Mouse (Mus musculus) heart, postnatal 0 days (tissue): ENCODE data around the gene Cbfa2t3. TPM values are rescaled to one million over a fixed set of nuclear protein-coding genes. Genes with fewer than 3 reads are reported as not detected.

Experiments used
- ATAC-seq: fragments of 200-750 bp; cut with Nextera tagmentation; 2 replicates; pipeline ENCODE4 v1.8.0; 2017; ENCODE audit warnings: low read depth, moderate number of reproducible peaks, moderate library complexity; ENCODE audit not compliant: insufficient read depth
- DNase-seq: peaks from one replicate; pipeline ENCODE4 v3.0.0-alpha.2; 2016; ENCODE audit warnings: low spot score
- H3K27ac ChIP-seq: fragments of 300-500 bp; sonication (generic); 2 replicates; pipeline ENCODE4 v1.5.1; 2014; ENCODE audit warnings: low read depth, mild to moderate bottlenecking
- H3K27me3 ChIP-seq: fragments of 300-500 bp; sonication (generic); 2 replicates; pipeline ENCODE4 v1.6.1; 2014; ENCODE audit warnings: low read length, mixed read lengths; ENCODE audit not compliant: control insufficient read depth, insufficient read depth
- H3K36me3 ChIP-seq: fragments of 300-500 bp; sonication (generic); replicated peaks from 2 replicates; pipeline ENCODE4 v1.6.1; 2014; ENCODE audit warnings: low read length, mixed read lengths; ENCODE audit not compliant: control insufficient read depth, insufficient read depth
- H3K4me1 ChIP-seq: fragments of 300-500 bp; sonication (generic); 2 replicates; pipeline ENCODE4 v1.6.1; 2014; ENCODE audit warnings: antibody characterized with exemption; ENCODE audit not compliant: control insufficient read depth, insufficient read depth
- H3K4me2 ChIP-seq: fragments of 300-500 bp; sonication (generic); 2 replicates; pipeline ENCODE4 v1.6.1; 2014; ENCODE audit warnings: low read depth, mild to moderate bottlenecking, low read length, moderate library complexity
- H3K4me3 ChIP-seq: fragments of 300-500 bp; sonication (generic); 2 replicates; pipeline ENCODE4 v1.5.1; 2014; ENCODE audit warnings: low read depth, low read length
- H3K9ac ChIP-seq: fragments of 300-500 bp; sonication (generic); replicated peaks from 2 replicates; pipeline ENCODE4 v1.6.1; 2014; ENCODE audit warnings: low read depth, low read length, mixed read lengths
- H3K9me3 ChIP-seq: fragments of 300-500 bp; sonication (generic); replicated peaks from 2 replicates; pipeline ENCODE4 v1.6.1; 2016; ENCODE audit warnings: low read length; ENCODE audit not compliant: control insufficient read depth
- CTCF ChIP-seq: IDR thresholded peaks from 2 replicates; pipeline ENCODE4 v1.5.1; 2016; ENCODE audit warnings: antibody characterized with exemption, control low read depth, low read depth
- EP300 ChIP-seq: IDR thresholded peaks from 2 replicates; pipeline ENCODE4 v1.6.1; 2016; ENCODE audit warnings: antibody characterized with exemption, low read depth
- WGBS: fragments of 180-500 bp; shearing (Covaris S2); extraction: QIAGEN DNeasy Blood & Tissue Kit; methylation state at CpG from one replicate; pipeline ENCODE4 v1.1.7; 2014; 5-methylcytosine and 5-hydroxymethylcytosine counted together
- polyA plus RNA-seq: library from polyadenylated mRNA; unstranded; fragments of >200 nt; fragmentation: Nextera tagmentation; extraction: Ambion mirVana; gene quantifications from 2 replicates; pipeline ENCODE4 v1.2.1, GENCODE M21; 2015
- total RNA-seq: library from RNA; depleted of rRNA; stranded (reverse); fragments of >200 nt; gene quantifications from 2 replicates; pipeline ENCODE4 v1.2.3, GENCODE M21; 2014; ENCODE audit warnings: low replicate concordance

Cbfa2t3 gene
- total and polyA plus RNA-seq, 2 experiments from 2014 or later, result 1.1 to 4.3 TPM

DNA sequence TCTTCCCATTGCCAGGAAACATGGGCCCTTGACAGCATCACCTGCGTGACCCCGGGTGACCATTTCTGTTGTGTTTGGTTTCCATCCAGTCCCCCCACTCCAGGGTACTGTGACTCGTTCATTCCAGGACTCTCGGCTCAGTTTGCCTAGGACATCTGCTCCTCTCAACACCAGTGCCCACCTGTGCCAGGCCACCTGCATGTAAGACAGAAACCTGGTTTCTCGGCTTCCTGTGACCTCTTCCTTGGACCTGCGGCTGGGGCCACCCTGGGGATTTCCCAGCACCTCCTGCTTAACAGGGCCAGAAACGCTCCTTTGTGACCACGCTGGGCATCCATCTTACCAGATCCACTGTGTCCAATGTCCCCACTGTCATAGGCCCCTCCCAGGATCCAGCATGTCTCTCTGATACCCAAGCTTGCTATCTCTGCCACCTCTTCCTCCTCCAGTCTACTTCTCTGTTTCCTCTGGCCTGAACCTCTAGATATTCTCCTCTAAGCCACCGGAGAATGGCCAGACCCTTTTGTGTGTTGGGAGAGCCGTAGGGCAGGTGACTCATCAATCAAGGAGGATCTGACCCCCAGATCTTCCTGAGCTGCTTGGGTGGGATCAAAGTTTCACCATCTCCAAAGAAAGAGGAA, 19.1 kb upstream of the Cbfa2t3 start:
- Histone ChIP-seq H3K9me3 (no peaks in the 10 kb centered on the region), H3K27me3 (peaks cover 52% of the 10 kb centered on the region), H3K4me3 (no peak overlapping the region), H3K4me2 (no peak overlapping the region), H3K9ac (no peak overlapping the region), H3K36me3 (no peaks in the 10 kb centered on the region), H3K27ac (no peak overlapping the region), H3K4me1 (peaks cover 11% of the 10 kb centered on the region)
- 77% methylated on average over 10 of the region's 10 CpGs for WGBS
- DNase-seq, result no peak
- no peak for ATAC-seq
- TF ChIP-seq EP300, result no peak

DNA sequence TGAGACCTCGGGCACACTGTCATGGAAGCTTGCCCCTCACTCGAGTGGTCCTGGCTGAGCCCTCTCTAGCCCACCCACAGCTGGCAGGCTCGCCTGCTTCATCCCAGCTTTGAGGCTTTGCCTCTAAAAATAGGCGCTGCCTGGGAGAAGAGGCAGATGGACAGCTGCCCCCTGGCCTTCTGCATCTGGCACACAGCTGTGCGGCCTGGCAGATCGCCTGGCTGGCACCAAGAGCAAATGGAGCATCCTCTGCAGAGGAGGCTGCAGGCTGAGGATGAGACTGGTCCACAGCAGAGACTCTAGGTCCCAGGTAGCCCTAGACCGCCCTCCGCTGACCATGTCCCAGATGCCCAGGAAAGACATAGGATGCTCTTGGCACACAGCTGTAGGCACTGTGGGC, 17.7 kb upstream of the Cbfa2t3 start:
- 70% methylated on average over 8 of the region's 8 CpGs for WGBS
- DNase-seq (no peak), ATAC-seq (no peak)
- no peak overlapping the region for H3K4me2 ChIP-seq
- H3K4me3 ChIP-seq, result no peak overlapping the region
- H3K27me3 ChIP-seq, result peaks cover 42% of the 10 kb centered on the region
- H3K9ac ChIP-seq, result no peak overlapping the region
- H3K36me3 ChIP-seq, result no peaks in the 10 kb centered on the region
- H3K4me1 ChIP-seq, result peaks cover 11% of the 10 kb centered on the region
- no peak for TF ChIP-seq CTCF
- no peak for TF ChIP-seq EP300
- no peak overlapping the region for H3K27ac ChIP-seq
- H3K9me3 ChIP-seq, result no peaks in the 10 kb centered on the region

DNA sequence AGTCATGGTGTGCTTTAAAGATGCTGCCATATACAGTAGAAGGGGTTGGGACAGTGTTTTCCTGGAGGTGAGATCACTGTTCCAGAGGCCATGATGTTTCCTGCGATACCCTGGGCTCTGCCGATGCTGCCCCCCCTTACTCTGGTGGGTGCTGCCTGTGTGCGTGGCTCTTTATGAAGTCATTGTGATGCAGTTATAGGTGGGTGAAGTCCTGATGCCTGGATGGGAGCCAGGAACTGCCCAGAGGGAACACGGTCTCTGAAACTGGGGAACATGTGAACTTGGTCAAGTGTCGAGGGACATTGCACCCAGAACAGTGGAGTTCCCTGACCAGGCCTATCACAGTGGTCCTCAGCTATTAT, 14.2 kb upstream of the Cbfa2t3 start:
- Histone ChIP-seq H3K9me3 (no peaks in the 10 kb centered on the region), H3K9ac (no peak overlapping the region), H3K27me3 (peaks cover 12% of the 10 kb centered on the region), H3K36me3 (no peaks in the 10 kb centered on the region), H3K4me1 (no peaks in the 10 kb centered on the region), H3K4me2 (no peak overlapping the region), H3K27ac (no peak overlapping the region), H3K4me3 (no peak overlapping the region)
- ATAC-seq (no peak), DNase-seq (no peak)
- 74% methylated on average over 5 of the region's 5 CpGs for WGBS
- TF ChIP-seq CTCF, result no peak
- no peak for TF ChIP-seq EP300

- peaks cover 6% of the 10 kb centered on the region for H3K27me3 ChIP-seq
- no peaks in the 10 kb centered on the region for H3K9me3 ChIP-seq
- no peaks in the 10 kb centered on the region for H3K4me1 ChIP-seq
- no peak for TF ChIP-seq CTCF
- TF ChIP-seq EP300, result no peak
- no peaks in the 10 kb centered on the region for H3K36me3 ChIP-seq
- ATAC-seq (peak; percentile 15; the same call in 1 of the 2 replicates), DNase-seq (no peak)
- H3K4me2 ChIP-seq, result peak overlapping the region; percentile 15; the same call in 1 of the 2 replicates
- no peak overlapping the region for H3K4me3 ChIP-seq
- H3K9ac ChIP-seq, result no peak overlapping the region
- 62% methylated on average over 12 of the region's 12 CpGs for WGBS
- H3K27ac ChIP-seq, result peak overlapping the region; percentile 43
Measured at GRCm38 (mm10) chr8:122712411-122713156, 13.7 kb upstream of the Cbfa2t3 start.

DNA sequence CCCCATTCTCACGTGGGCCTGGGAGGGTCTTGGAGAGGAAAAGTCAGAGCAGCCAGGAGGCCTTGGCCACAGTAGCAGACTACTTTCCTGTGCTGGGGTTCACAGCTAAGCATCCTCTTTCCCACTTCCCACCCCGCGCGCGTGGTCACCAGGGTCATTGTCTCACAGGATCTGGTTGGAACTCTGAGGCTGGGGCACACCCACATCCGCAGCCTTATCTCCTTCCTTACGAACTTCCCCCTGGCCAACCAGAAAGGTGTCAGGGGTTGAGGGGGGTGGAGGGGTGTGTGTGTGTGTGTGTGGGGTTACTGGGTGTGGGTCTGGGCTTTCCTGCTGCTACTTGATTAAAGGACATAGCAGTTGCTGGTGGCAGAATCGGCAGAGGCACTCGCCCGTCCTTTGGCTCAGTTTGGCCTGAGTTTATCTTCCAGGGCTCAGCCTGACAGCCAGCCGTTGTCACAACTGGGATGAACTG, 13.0 kb upstream of the Cbfa2t3 start:
- H3K4me3 ChIP-seq, result no peak overlapping the region
- no peak overlapping the region for H3K9ac ChIP-seq
- peak overlapping the region; percentile 15; the same call in 1 of the 2 replicates for H3K4me2 ChIP-seq
- ATAC-seq, result peak; percentile 72
- H3K36me3 ChIP-seq, result no peaks in the 10 kb centered on the region
- no peak for TF ChIP-seq CTCF
- TF ChIP-seq EP300, result peak; percentile 81
- H3K27me3 ChIP-seq, result no peaks in the 10 kb centered on the region; the same call in 1 of the 2 replicates
- H3K9me3 ChIP-seq, result no peaks in the 10 kb centered on the region
- peak overlapping the region; percentile 44 for H3K27ac ChIP-seq
- WGBS, result 32% methylated on average over 11 of the region's 11 CpGs
- peak; percentile 55 for DNase-seq
- H3K4me1 ChIP-seq, result no peaks in the 10 kb centered on the region
